Mouse (Mus musculus): ENCODE data around the gene Rgs10.

Rgs10 gene

GRCm38 (mm10) chr7:128374156-128374555, 44.4 kb downstream of the Rgs10 start:
- no peak for DNase-seq (ENCODE audit: extremely low read depth, low read depth)

- DNase-seq (ENCODE audit: extremely low read depth, low read depth) = no peak
These were observed 44.8 kb downstream of the Rgs10 start for GRCm38 (mm10) chr7:128373751-128374150.

- no peak for DNase-seq (ENCODE audit: extremely low read depth, low read depth)
These were observed 46.2 kb downstream of the Rgs10 start for GRCm38 (mm10) chr7:128372331-128372730.

GRCm38 (mm10) chr7:128369366-128369765, 49.2 kb downstream of the Rgs10 start:
- no peak for DNase-seq (ENCODE audit: extremely low read depth, low read depth)

GRCm38 (mm10) chr7:128368828-128369227, 49.7 kb downstream of the Rgs10 start:
- no peak for DNase-seq (ENCODE audit: extremely low read depth, low read depth)

- no peak for DNase-seq (ENCODE audit: extremely low read depth, low read depth)
These were observed 51.9 kb downstream of the Rgs10 start for GRCm38 (mm10) chr7:128366654-128367053.

- DNase-seq (ENCODE audit: extremely low read depth, low read depth) = no peak
These were observed 53.4 kb downstream of the Rgs10 start for GRCm38 (mm10) chr7:128365096-128365715.

GRCm38 (mm10) chr7:128364526-128364925, 54.0 kb downstream of the Rgs10 start:
- DNase-seq (ENCODE audit: extremely low read depth, low read depth) = no peak

GRCm38 (mm10) chr7:128363806-128364205, 54.8 kb downstream of the Rgs10 start:
- DNase-seq (ENCODE audit: extremely low read depth, low read depth) = no peak

- DNase-seq (ENCODE audit: extremely low read depth, low read depth) = no peak
These were observed 55.6 kb downstream of the Rgs10 start for GRCm38 (mm10) chr7:128362916-128363315.

- no peak for DNase-seq (ENCODE audit: extremely low read depth, low read depth)
These were observed 58.8 kb downstream of the Rgs10 start for GRCm38 (mm10) chr7:128359741-128360140.

- no peak for DNase-seq (ENCODE audit: extremely low read depth, low read depth)
These were observed 59.4 kb downstream of the Rgs10 start for GRCm38 (mm10) chr7:128359164-128359563.

- DNase-seq (ENCODE audit: extremely low read depth, low read depth) = no peak
These were observed 59.8 kb downstream of the Rgs10 start for GRCm38 (mm10) chr7:128358741-128359140.

GRCm38 (mm10) chr7:128356868-128357755, 61.4 kb downstream of the Rgs10 start:
- no peak for DNase-seq (ENCODE audit: extremely low read depth, low read depth)

GRCm38 (mm10) chr7:128355463-128355862, 63.1 kb downstream of the Rgs10 start:
- no peak for DNase-seq (ENCODE audit: extremely low read depth, low read depth)

GRCm38 (mm10) chr7:128352721-128353120, 65.8 kb downstream of the Rgs10 start:
- DNase-seq (ENCODE audit: extremely low read depth, low read depth) = no peak

GRCm38 (mm10) chr7:128351176-128351575, 67.4 kb downstream of the Rgs10 start:
- no peak for DNase-seq (ENCODE audit: extremely low read depth, low read depth)

- DNase-seq (ENCODE audit: extremely low read depth, low read depth) = no peak
These were observed 68.2 kb downstream of the Rgs10 start for GRCm38 (mm10) chr7:128350316-128350715.

GRCm38 (mm10) chr7:128349751-128350150, 68.8 kb downstream of the Rgs10 start:
- DNase-seq (ENCODE audit: extremely low read depth, low read depth) = no peak

- no peak for DNase-seq (ENCODE audit: extremely low read depth, low read depth)
These were observed 70.0 kb downstream of the Rgs10 start for GRCm38 (mm10) chr7:128348608-128349007.

GRCm38 (mm10) chr7:128346991-128347390, 71.6 kb downstream of the Rgs10 start:
- DNase-seq (ENCODE audit: extremely low read depth, low read depth) = no peak

- DNase-seq (ENCODE audit: extremely low read depth, low read depth) = no peak
These were observed 72.0 kb downstream of the Rgs10 start for GRCm38 (mm10) chr7:128346522-128346921.

- no peak for DNase-seq (ENCODE audit: extremely low read depth, low read depth)
These were observed 72.9 kb downstream of the Rgs10 start for GRCm38 (mm10) chr7:128345691-128346090.
